10 mouse cellular contexts compared by ENCODE assay signal in the genomic region with DNA sequence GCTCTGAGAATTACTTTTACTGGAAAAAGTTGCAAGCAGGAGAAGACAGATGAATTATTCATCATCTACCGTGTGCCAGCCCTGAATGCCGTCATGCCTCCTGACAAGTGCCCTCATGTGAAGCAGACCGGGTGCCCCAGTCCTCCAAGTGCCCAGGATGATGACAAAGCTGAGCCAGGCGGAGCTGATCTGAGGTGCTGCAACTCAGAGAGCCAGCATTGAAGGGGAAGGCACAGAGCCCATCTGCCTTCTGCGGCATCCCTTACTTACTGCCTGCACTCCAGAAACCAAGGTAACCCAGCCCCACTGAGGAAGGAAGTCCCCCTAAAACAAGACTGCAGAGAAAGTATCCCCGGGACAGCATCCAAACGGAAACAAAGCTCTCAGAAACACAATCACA.
A peak's percentile ranks its signal among the peaks of the same experiment; 100 is the strongest.
DNase-seq lines count a peak whose midpoint lies in the region; ATAC-seq and TF ChIP-seq lines count a peak whose summit lies in the region.
"Had no signal": no experiment of that assay in that cellular context is flagged by ENCODE, and none has a peak within 500 bp of the region (broad histone marks: within the 10 kb centered on the region; RNA-seq: fewer than 3 reads in every experiment).

No protein-coding gene starts in this region.

- H3K9ac ChIP-seq in forebrain, postnatal 0 days = no peak overlapping the region
- H3K9ac ChIP-seq in lung, postnatal 0 days (replicated peaks; ENCODE audit: low read depth) = no peak overlapping the region
- H3K9ac ChIP-seq: liver, embryonic 15.5 days had no signal

- 38% methylated on average over 7 of the region's 7 CpGs for WGBS in forebrain, postnatal 0 days
- 43% methylated on average over 7 of the region's 7 CpGs for whole genome bisulfite sequencing in lung, postnatal 0 days

- H3K4me1 ChIP-seq in brown adipose tissue, adult 24 weeks (ENCODE audit: control insufficient read depth, insufficient read depth, insufficient read length, low read length) = peaks cover 34% of the 10 kb centered on the region
- peaks cover 6% of the 10 kb centered on the region; the same call in 1 of the 2 replicates for H3K4me1 ChIP-seq in forebrain, postnatal 0 days (ENCODE audit: insufficient read depth)
- H3K4me1 ChIP-seq in lung, postnatal 0 days (ENCODE audit: insufficient read depth, low read depth, low read length) = peaks cover 22% of the 10 kb centered on the region; the same call in 1 of the 2 replicates
- H3K4me1 ChIP-seq: liver, embryonic 15.5 days had no signal

- peak overlapping the region; percentile 78 for H3K27ac ChIP-seq in gastrocnemius, adult 2 months
- H3K27ac ChIP-seq in brown adipose tissue, adult 24 weeks (replicated peaks; ENCODE audit: low read depth, low read length) = peak overlapping the region; percentile 45
- H3K27ac ChIP-seq in forebrain, postnatal 0 days (ENCODE audit: low read depth, low read length) = peak overlapping the region; percentile 69
- peak overlapping the region; percentile 74; the same call in 1 of the 2 replicates for H3K27ac ChIP-seq in lung, postnatal 0 days (ENCODE audit: low read length)
- H3K27ac ChIP-seq: liver, embryonic 15.5 days had no signal

- ATAC-seq in forebrain, postnatal 0 days = peak; percentile 25
- peak; percentile 70 for ATAC-seq in lung, postnatal 0 days
- ATAC-seq: inflammation-experienced regulatory T-cells, adult 6 months had no signal

- no peaks in the 10 kb centered on the region for H3K27me3 ChIP-seq in forebrain, postnatal 0 days (ENCODE audit: insufficient read depth, low read length)
- H3K27me3 ChIP-seq in lung, postnatal 0 days (replicated peaks; ENCODE audit: insufficient read depth, low read length) = no peaks in the 10 kb centered on the region
- H3K27me3 ChIP-seq: liver, embryonic 15.5 days had no signal

- H3K4me3 ChIP-seq in gastrocnemius, adult 2 months = peak overlapping the region; percentile 60
- H3K4me3 ChIP-seq in brown adipose tissue, adult 24 weeks (ENCODE audit: insufficient read depth, low read depth, low read length) = peak overlapping the region; percentile 47
- H3K4me3 ChIP-seq in forebrain, postnatal 0 days (ENCODE audit: low read depth, low read length) = no peak overlapping the region
- no peak overlapping the region for H3K4me3 ChIP-seq in lung, postnatal 0 days (ENCODE audit: low read depth, low read length)
- H3K4me3 ChIP-seq: liver, embryonic 15.5 days had no signal

- no peak for TF ChIP-seq CTCF in gastrocnemius, adult 2 months (IDR thresholded peaks at IDR 0.05)
- no peak for TF ChIP-seq CTCF in forebrain, postnatal 0 days (IDR thresholded peaks at IDR 0.05; ENCODE audit: low read depth)
- TF ChIP-seq CTCF in lung, postnatal 0 days (IDR thresholded peaks at IDR 0.05) = no peak

- intact Hi-C loops in gastrocnemius, adult 2 months (cut with DNase I) = no loop called here

- TF ChIP-seq EP300 in lung, postnatal 0 days (IDR thresholded peaks at IDR 0.05) = no peak

- no peaks in the 10 kb centered on the region for H3K9me3 ChIP-seq in forebrain, postnatal 0 days (ENCODE audit: low read length)
- no peaks in the 10 kb centered on the region for H3K9me3 ChIP-seq in lung, postnatal 0 days (ENCODE audit: low read length)
- H3K9me3 ChIP-seq: liver, embryonic 15.5 days had no signal

- DNase-seq in gastrocnemius, adult 2 months = peak; percentile 26
- no peak for DNase-seq in gastrocnemius, postnatal 25 days
- DNase-seq in forebrain, postnatal 0 days = peak; percentile 39
- DNase-seq in lung, postnatal 0 days (ENCODE audit: low spot score) = peak; percentile 77
- no peak for DNase-seq in thymus, postnatal 0 days (ENCODE audit: low spot score)
- no peak for DNase-seq in thymus, adult 18-20 months
- DNase-seq in urinary bladder, postnatal 10 days (ENCODE audit: low spot score) = no peak

- H3K4me2 ChIP-seq in forebrain, postnatal 0 days (ENCODE audit: low read depth) = no peak overlapping the region
- H3K4me2 ChIP-seq in lung, postnatal 0 days (replicated peaks; ENCODE audit: low read depth, low read length) = peak overlapping the region; percentile 33; the same call in 1 of the 2 replicates
- H3K4me2 ChIP-seq: liver, embryonic 15.5 days had no signal

- no peaks in the 10 kb centered on the region for H3K36me3 ChIP-seq in forebrain, postnatal 0 days (ENCODE audit: insufficient read depth)
- no peaks in the 10 kb centered on the region for H3K36me3 ChIP-seq in lung, postnatal 0 days (ENCODE audit: insufficient read depth, low read length)
- H3K36me3 ChIP-seq: liver, embryonic 15.5 days had no signal

Comparison
In these comparisons a context has a peak if more than half of its experiments do, and no peak if none do; other contexts are left out.
1. DNase-seq: peak in gastrocnemius, adult 2 months (single experiment), forebrain, postnatal 0 days (single experiment) and lung, postnatal 0 days (single experiment); none in gastrocnemius, postnatal 25 days (single experiment), thymus, postnatal 0 days (single experiment), thymus, adult 18-20 months (0 of 2) and urinary bladder, postnatal 10 days (single experiment).
2. H3K4me3 ChIP-seq: peak in gastrocnemius, adult 2 months (single experiment) and brown adipose tissue, adult 24 weeks (single experiment); none in forebrain, postnatal 0 days (single experiment) and lung, postnatal 0 days (single experiment).
3. Peak in every context shown above with its lines, with median percentiles within 50 percentile points of each other: H3K27ac ChIP-seq.